Mouse (Mus musculus): ENCODE measurements around the gene Bola3.

DNA sequence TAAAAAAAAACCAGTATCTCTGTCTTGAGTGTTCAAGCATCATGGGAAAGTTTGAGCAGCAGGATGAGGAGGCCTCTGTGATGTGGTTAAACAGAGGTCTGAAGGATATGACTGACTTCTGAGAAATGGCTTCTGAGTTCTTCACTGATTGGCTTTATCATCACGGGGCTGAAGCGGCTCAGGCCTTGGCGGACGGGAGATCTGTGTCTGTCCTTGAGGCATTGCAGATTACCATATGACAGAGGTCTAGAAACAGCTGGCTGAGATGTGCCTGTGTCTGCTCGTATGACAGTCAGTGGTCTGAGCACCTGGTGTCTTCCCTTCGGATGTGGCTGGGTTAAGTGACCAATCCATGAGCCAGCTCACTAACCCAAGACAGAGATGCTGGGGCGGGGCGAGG lies 36.4 kb upstream of the Bola3 start:
- TF ChIP-seq POLR2A (IDR thresholded peaks at IDR 0.05; ENCODE audit: extremely low read depth, insufficient read depth, low read length) (no peak), CTCF (IDR thresholded peaks at IDR 0.05; ENCODE audit: low read depth, low read length) (no peak)
